Mouse (Mus musculus): ENCODE data around the gene Olfr267. TPM values are rescaled to one million over a fixed set of nuclear protein-coding genes. Genes with fewer than 3 reads are reported as not detected.

The Olfr267 gene
- polyA plus RNA-seq, 1 experiment from 2014 or later: not detected

DNA sequence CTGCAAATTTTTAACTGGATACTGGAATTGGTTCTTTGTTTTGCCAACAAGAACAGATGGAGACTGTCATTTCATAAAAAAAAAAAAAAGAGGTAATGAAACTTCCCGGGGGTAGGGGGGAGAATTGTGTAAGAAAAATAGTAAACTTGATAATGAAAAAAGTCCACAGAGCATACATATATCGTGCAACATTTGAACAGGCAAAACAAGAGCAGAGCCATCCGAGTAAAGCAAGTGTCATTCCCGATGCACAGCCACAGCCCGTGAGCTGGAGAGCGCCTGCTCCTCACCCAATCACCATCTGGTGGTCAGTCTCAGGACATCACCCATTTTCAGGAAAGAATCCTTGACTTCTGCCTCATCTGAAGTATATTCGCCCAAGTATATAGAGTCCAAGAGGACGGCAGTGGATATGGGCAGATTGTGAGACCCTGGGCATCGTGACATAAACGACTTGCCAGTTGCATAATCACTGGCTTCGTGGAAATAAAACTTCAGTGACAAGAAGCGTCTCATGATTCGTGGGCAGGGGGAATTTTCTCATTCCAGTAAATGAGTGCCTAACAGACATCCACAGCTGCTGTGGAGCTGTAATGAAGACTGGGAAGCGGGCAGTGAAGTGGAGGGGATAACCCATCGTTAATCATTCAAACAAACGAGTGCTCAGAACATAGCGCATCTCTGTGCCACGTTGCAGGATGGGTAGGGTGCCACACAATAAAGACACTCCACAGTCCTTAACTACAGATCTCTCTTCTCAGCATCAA, 50.5 kb downstream of the Olfr267 start:
- H3K27ac ChIP-seq (ENCODE audit: low read length): peak overlapping the region; percentile 30; the same call in 1 of the 2 replicates
- no peaks in the 10 kb centered on the region for H3K9me3 ChIP-seq (ENCODE audit: control insufficient read depth, low read depth, low read length)
- 0 out of 2 replicates have a peak, but pooled peaks cover 5% of the 10 kb centered on the region for H3K4me1 ChIP-seq (ENCODE audit: control insufficient read depth, insufficient read depth, low read length)
- no peaks in the 10 kb centered on the region for H3K27me3 ChIP-seq (ENCODE audit: control insufficient read depth, insufficient read depth, low read length)
- no peak for ATAC-seq (ENCODE audit: insufficient number of reproducible peaks, insufficient read depth, low FRiP score, low read depth)
- H3K36me3 ChIP-seq (ENCODE audit: control insufficient read depth, insufficient read depth, low read length): no peaks in the 10 kb centered on the region
- H3K4me3 ChIP-seq (ENCODE audit: low read depth, low read length): no peak overlapping the region
- WGBS: 62% methylated on average over 18 of the region's 18 CpGs
- no peak overlapping the region for H3K4me2 ChIP-seq (replicated peaks; ENCODE audit: low read depth, low read length)
- H3K9ac ChIP-seq (replicated peaks; ENCODE audit: low read depth, low read length): no peak overlapping the region

Other genes starting within 250 kb of the Olfr267 start
- gene Lpar1, start 233.8 kb downstream of the Olfr267 start, polyA plus RNA-seq (2014; fragmentation: Nextera tagmentation; extraction: Ambion mirVana): 92.6 and 99.7 TPM in 2 replicates
- gene Ecpas, start 125.0 kb upstream of the Olfr267 start, polyA plus RNA-seq (2014; fragmentation: Nextera tagmentation; extraction: Ambion mirVana): 41.0 and 47.7 TPM in 2 replicates
- gene Zkscan16, start 155.9 kb upstream of the Olfr267 start, polyA plus RNA-seq (2014; fragmentation: Nextera tagmentation; extraction: Ambion mirVana): 0.68 and 1.2 TPM in 2 replicates
- gene Ptgr1, start 199.4 kb upstream of the Olfr267 start, polyA plus RNA-seq (2014; fragmentation: Nextera tagmentation; extraction: Ambion mirVana): 63.4 and 67.3 TPM in 2 replicates
- 14.4 and 16.9 TPM in 2 replicates for gene Dnajc25, start 207.3 kb upstream of the Olfr267 start, polyA plus RNA-seq (2014; fragmentation: Nextera tagmentation; extraction: Ambion mirVana)
- 10.2 and 11.8 TPM in 2 replicates for gene Gm20503, start 215.5 kb upstream of the Olfr267 start, polyA plus RNA-seq (2014; fragmentation: Nextera tagmentation; extraction: Ambion mirVana)
- 150 and 173 TPM in 2 replicates for gene Gng10, start 247.4 kb upstream of the Olfr267 start, polyA plus RNA-seq (2014; fragmentation: Nextera tagmentation; extraction: Ambion mirVana)

Measured in stomach, embryonic 14.5 days (tissue).